Mouse (Mus musculus) MEL (cell line): Measurements from ENCODE around the gene Cux1.

Source experiments
- CTCF ChIP-seq, 3 experiments: IDR thresholded peaks in 2 of 3; conservative IDR thresholded peaks in 1 of 3; 2 replicates each; pipeline ENCODE4 v1.5.1; 2011 to 2012; ENCODE audit warnings: low read length in 3 of 3, low read depth in 2 of 3, mild to moderate bottlenecking in 2 of 3, improper control_type of control experiment in 1 of 3, inconsistent platforms in 1 of 3, mixed read lengths in 1 of 3, moderate library complexity in 1 of 3; ENCODE audit not compliant: control insufficient read depth in 1 of 3, insufficient read depth in 1 of 3, poor library complexity in 1 of 3, severe bottlenecking in 1 of 3
- GATA1 ChIP-seq: IDR thresholded peaks from 2 replicates; pipeline ENCODE4 v1.6.1; 2011; ENCODE audit warnings: low read depth, low read length, improper control_type of control experiment
- HCFC1 ChIP-seq: IDR thresholded peaks from 2 replicates; pipeline ENCODE4 v1.6.1; 2012; ENCODE audit warnings: low read depth, mild to moderate bottlenecking, inconsistent platforms, low read length, improper control_type of control experiment, moderate library complexity
- KAT2A ChIP-seq: conservative IDR thresholded peaks from 2 replicates; pipeline ENCODE4 v1.6.1; 2012; ENCODE audit warnings: low read depth, low read length, improper control_type of control experiment, inconsistent platforms
- MEF2A ChIP-seq: IDR thresholded peaks from 2 replicates; pipeline ENCODE4 v1.6.1; 2014; ENCODE audit warnings: low read depth, mild to moderate bottlenecking, inconsistent platforms, low read length, improper control_type of control experiment; ENCODE audit not compliant: poor library complexity, insufficient replicate concordance, severe bottlenecking; ENCODE audit errors: extremely low read depth
- MYB ChIP-seq: IDR thresholded peaks from 2 replicates; pipeline ENCODE4 v1.6.1; 2011; ENCODE audit warnings: mild to moderate bottlenecking, low read depth, low read length, improper control_type of control experiment
- POLR2A ChIP-seq, 2 experiments: IDR thresholded peaks; 2 replicates each; pipeline ENCODE4 v1.6.1; 2011 to 2012; ENCODE audit warnings: low read length in 2 of 2, mild to moderate bottlenecking in 2 of 2, control low read depth in 1 of 2, improper control_type of control experiment in 1 of 2, low read depth in 1 of 2, moderate library complexity in 1 of 2; ENCODE audit not compliant: control insufficient read depth in 1 of 2, insufficient read depth in 1 of 2, poor library complexity in 1 of 2
- TBP ChIP-seq: IDR thresholded peaks from 2 replicates; pipeline ENCODE4 v1.8.0; 2011; ENCODE audit warnings: low read depth, low read length, improper control_type of control experiment
- USF2 ChIP-seq, 2 experiments: IDR thresholded peaks; 2 replicates each; pipeline ENCODE4 v1.6.1; 2011 to 2012; ENCODE audit warnings: improper control_type of control experiment in 2 of 2, low read length in 2 of 2, borderline replicate concordance in 1 of 2, inconsistent platforms in 1 of 2, low read depth in 1 of 2, mild to moderate bottlenecking in 1 of 2; ENCODE audit not compliant: insufficient read depth in 1 of 2
- ZC3H11A ChIP-seq: IDR thresholded peaks from 2 replicates; pipeline ENCODE4 v1.6.1; 2012; ENCODE audit warnings: low read depth, mild to moderate bottlenecking, inconsistent platforms, low read length, improper control_type of control experiment

GRCm38 (mm10) chr5:136215211-136215610 is 352.1 kb downstream of the Cux1 start:
- TF ChIP-seq MEF2A (no peak), POLR2A (IDR thresholded peaks at IDR 0.05; ENCODE audit: control insufficient read depth in 1 of 2, insufficient read depth in 1 of 2, low read depth in 1 of 2, low read length in 2 of 2, poor library complexity in 1 of 2) (no peak), GATA1 (no peak), ZC3H11A (no peak), TBP (no peak), CTCF (IDR thresholded peaks at IDR 0.05 in 2 of 3, conservative IDR thresholded peaks at IDR 0.05 in 1 of 3; ENCODE audit: control insufficient read depth in 1 of 3, insufficient read depth in 1 of 3, low read depth in 2 of 3, low read length in 3 of 3, poor library complexity in 1 of 3, severe bottlenecking in 1 of 3) (peak; percentile 45 to 81 (median 52); a peak in 5 of 6 replicates), MYB (no peak), HCFC1 (no peak), USF2 (IDR thresholded peaks at IDR 0.05; ENCODE audit: borderline replicate concordance in 1 of 2, insufficient read depth in 1 of 2, low read depth in 1 of 2, low read length in 2 of 2) (no peak), KAT2A (no peak)
